Mouse (Mus musculus) lung, adult 2 months (tissue): ENCODE measurements at regions not wholly inside any gene's neighbourhood (a gene's known extent, or its start where the extent isn't known, plus 50 kb on each side); places are given as distances from the start of the nearest gene placed in this dataset.

Experiments used
- CTCF ChIP-seq: fragments of 200-500 bp; IDR thresholded peaks from 2 replicates; pipeline ENCODE4 v1.5.1; 2011; ENCODE audit warnings: mild to moderate bottlenecking, low read length, control low read depth; ENCODE audit not compliant: insufficient read depth
- POLR2A ChIP-seq: fragments of 200-500 bp; IDR thresholded peaks from 2 replicates; pipeline ENCODE4 v1.6.1; 2011; ENCODE audit warnings: low read depth, mild to moderate bottlenecking, control low read depth, low read length, borderline replicate concordance; ENCODE audit errors: extremely low read depth

DNA sequence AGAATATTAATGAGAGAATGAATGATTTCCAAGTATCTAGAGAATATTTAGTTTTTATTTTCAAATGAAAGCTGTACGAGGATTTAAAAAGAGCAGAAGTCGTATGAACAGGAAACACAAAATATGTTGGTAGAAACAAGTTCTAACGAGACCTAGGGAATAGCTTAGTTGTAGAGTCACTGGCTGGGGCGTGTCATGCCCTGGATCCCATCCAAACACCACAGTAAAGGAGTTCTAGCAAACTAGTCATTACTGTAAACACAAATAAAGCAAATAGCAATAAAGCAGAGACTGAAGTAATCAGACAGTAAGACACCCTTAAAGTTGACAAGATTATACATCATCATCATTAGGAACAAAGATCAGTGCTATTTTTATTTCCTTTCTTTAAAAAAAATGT, 139.1 kb upstream of the Tprg start:
- no peak for TF ChIP-seq CTCF
- TF ChIP-seq POLR2A = no peak
